Mouse (Mus musculus): Measurements from ENCODE around the gene Zp3. TPM values are rescaled to one million over a fixed set of nuclear protein-coding genes. Genes with fewer than 3 reads are reported as not detected.
A peak's percentile ranks its signal among the peaks of the same experiment; 100 is the strongest.

Zp3 gene
- not detected for polyA plus RNA-seq (2012; fragmentation: generic; extraction: Trizol)
- long read RNA-seq, experiment 1 = 0 reads
- long read RNA-seq, experiment 2 = 0 reads

- TF ChIP-seq CTCF (IDR thresholded peaks at IDR 0.05; ENCODE audit: control insufficient read depth, insufficient read depth, insufficient read length) (no peak), FOSL1 (IDR thresholded peaks at IDR 0.05; ENCODE audit: insufficient read depth, low read length, poor library complexity, severe bottlenecking) (no peak), USF1 (IDR thresholded peaks at IDR 0.05; ENCODE audit: low read depth) (no peak), CEBPB (IDR thresholded peaks at IDR 0.05; ENCODE audit: low read depth) (no peak), MYOG (IDR thresholded peaks at IDR 0.05; ENCODE audit: control insufficient read depth, extremely low read depth, insufficient read length) (no peak), MYOD1 (IDR thresholded peaks at IDR 0.05; ENCODE audit: control insufficient read depth, insufficient read length, low read depth) (no peak), MAX (IDR thresholded peaks at IDR 0.05) (no peak)
- Histone ChIP-seq H3K4me3 (ENCODE audit: insufficient read depth, poor library complexity, severe bottlenecking) (no peak within 1 kb of the TSS), H3K27me3 (ENCODE audit: control insufficient read depth, insufficient read depth, insufficient read length) (no peaks in the 10 kb centered on the region), H3ac (ENCODE audit: control insufficient read depth, insufficient read length, low read depth) (no peak within 1 kb of the TSS), H3K79me3 (ENCODE audit: low read depth) (no peaks in the 10 kb centered on the region), H3K79me2 (ENCODE audit: control insufficient read depth, insufficient read depth) (no peaks in the 10 kb centered on the region), H3K36me3 (ENCODE audit: control insufficient read depth, insufficient read depth) (no peaks in the 10 kb centered on the region)
Measured at GRCm38 (mm10) chr5:135979904-135980303, at the start of gene Zp3. Gene Zp3 (plus strand): TSS chr5:135980099.

GRCm38 (mm10) chr5:135931526-135931925 is 48.4 kb upstream of the Zp3 start:
- Histone ChIP-seq H3ac (ENCODE audit: control insufficient read depth, insufficient read length, low read depth) (no peak overlapping the region), H3K27me3 (ENCODE audit: control insufficient read depth, insufficient read depth, insufficient read length) (no peaks in the 10 kb centered on the region), H3K4me3 (ENCODE audit: insufficient read depth, poor library complexity, severe bottlenecking) (no peak overlapping the region), H3K79me2 (ENCODE audit: control insufficient read depth, insufficient read depth) (peaks cover 79% of the 10 kb centered on the region), H3K79me3 (ENCODE audit: low read depth) (peaks cover 76% of the 10 kb centered on the region), H3K36me3 (ENCODE audit: control insufficient read depth, insufficient read depth) (peaks cover 61% of the 10 kb centered on the region)
- TF ChIP-seq CTCF (IDR thresholded peaks at IDR 0.05; ENCODE audit: control insufficient read depth, insufficient read depth, insufficient read length) (no peak), USF1 (IDR thresholded peaks at IDR 0.05; ENCODE audit: low read depth) (no peak), CEBPB (IDR thresholded peaks at IDR 0.05; ENCODE audit: low read depth) (no peak), MYOG (IDR thresholded peaks at IDR 0.05; ENCODE audit: control insufficient read depth, extremely low read depth, insufficient read length) (no peak), MAX (IDR thresholded peaks at IDR 0.05) (no peak), MYOD1 (IDR thresholded peaks at IDR 0.05; ENCODE audit: control insufficient read depth, insufficient read length, low read depth) (no peak), FOSL1 (IDR thresholded peaks at IDR 0.05; ENCODE audit: insufficient read depth, low read length, poor library complexity, severe bottlenecking) (no peak)

- Histone ChIP-seq H3K36me3 (ENCODE audit: control insufficient read depth, insufficient read depth) (peaks cover 52% of the 10 kb centered on the region), H3K79me2 (ENCODE audit: control insufficient read depth, insufficient read depth) (peaks cover 71% of the 10 kb centered on the region), H3K4me3 (ENCODE audit: insufficient read depth, poor library complexity, severe bottlenecking) (peak overlapping the region; percentile 94), H3K27me3 (ENCODE audit: control insufficient read depth, insufficient read depth, insufficient read length) (no peaks in the 10 kb centered on the region), H3ac (ENCODE audit: control insufficient read depth, insufficient read length, low read depth) (peak overlapping the region; percentile 24), H3K79me3 (ENCODE audit: low read depth) (peaks cover 68% of the 10 kb centered on the region)
- TF ChIP-seq MYOG (IDR thresholded peaks at IDR 0.05; ENCODE audit: control insufficient read depth, extremely low read depth, insufficient read length) = no peak
- no peak for TF ChIP-seq CTCF (IDR thresholded peaks at IDR 0.05; ENCODE audit: control insufficient read depth, insufficient read depth, insufficient read length)
- TF ChIP-seq FOSL1 (IDR thresholded peaks at IDR 0.05; ENCODE audit: insufficient read depth, low read length, poor library complexity, severe bottlenecking) = no peak
- TF ChIP-seq MAX (IDR thresholded peaks at IDR 0.05) = no peak
- no peak for TF ChIP-seq USF1 (IDR thresholded peaks at IDR 0.05; ENCODE audit: low read depth)
- TF ChIP-seq MYOD1 (IDR thresholded peaks at IDR 0.05; ENCODE audit: control insufficient read depth, insufficient read length, low read depth) = no peak
- no peak for TF ChIP-seq CEBPB (IDR thresholded peaks at IDR 0.05; ENCODE audit: low read depth)
Measured at GRCm38 (mm10) chr5:135932359-135932758, 47.5 kb upstream of the Zp3 start.

DNA sequence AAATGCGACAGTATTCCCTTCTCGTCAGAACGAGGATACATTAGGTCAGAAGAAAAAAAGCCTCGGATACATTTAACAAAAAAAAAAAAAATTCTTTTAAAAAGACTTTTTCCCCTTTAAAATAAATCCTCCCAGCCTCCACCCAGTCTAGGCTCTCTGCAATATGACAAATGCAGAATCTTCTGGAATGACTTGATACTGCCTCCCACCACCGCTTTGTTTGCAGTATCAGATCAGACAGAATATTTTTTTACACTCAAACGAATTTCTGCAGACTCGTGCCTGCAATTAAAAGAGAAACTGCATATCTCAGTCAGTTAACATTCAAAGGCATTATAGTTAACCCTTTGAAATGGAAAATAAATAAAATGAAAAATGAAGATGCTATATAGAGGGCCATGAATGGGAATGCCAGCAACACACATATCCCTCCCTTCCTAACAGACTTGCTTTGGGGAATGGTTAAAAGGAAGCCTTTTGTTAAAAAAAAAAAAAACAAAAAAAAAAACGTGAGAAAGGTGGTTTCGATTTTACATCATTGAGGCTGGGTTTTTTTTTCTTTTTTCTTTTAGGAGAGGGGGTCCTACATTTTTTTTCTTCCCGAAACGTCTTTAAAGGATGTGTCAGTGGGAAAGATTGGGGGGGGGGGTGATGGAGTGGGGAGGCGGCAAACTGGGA is 46.5 kb upstream of the Zp3 start:
- Histone ChIP-seq H3K36me3 (ENCODE audit: control insufficient read depth, insufficient read depth) (peaks cover 43% of the 10 kb centered on the region), H3K79me3 (ENCODE audit: low read depth) (peaks cover 59% of the 10 kb centered on the region), H3K27me3 (ENCODE audit: control insufficient read depth, insufficient read depth, insufficient read length) (no peaks in the 10 kb centered on the region), H3K4me3 (ENCODE audit: insufficient read depth, poor library complexity, severe bottlenecking) (peak overlapping the region; percentile 94), H3ac (ENCODE audit: control insufficient read depth, insufficient read length, low read depth) (peak overlapping the region; percentile 82), H3K79me2 (ENCODE audit: control insufficient read depth, insufficient read depth) (peaks cover 61% of the 10 kb centered on the region)
- TF ChIP-seq CTCF (IDR thresholded peaks at IDR 0.05; ENCODE audit: control insufficient read depth, insufficient read depth, insufficient read length) (no peak), MYOD1 (IDR thresholded peaks at IDR 0.05; ENCODE audit: control insufficient read depth, insufficient read length, low read depth) (no peak), MYOG (IDR thresholded peaks at IDR 0.05; ENCODE audit: control insufficient read depth, extremely low read depth, insufficient read length) (no peak), FOSL1 (IDR thresholded peaks at IDR 0.05; ENCODE audit: insufficient read depth, low read length, poor library complexity, severe bottlenecking) (no peak)

DNA sequence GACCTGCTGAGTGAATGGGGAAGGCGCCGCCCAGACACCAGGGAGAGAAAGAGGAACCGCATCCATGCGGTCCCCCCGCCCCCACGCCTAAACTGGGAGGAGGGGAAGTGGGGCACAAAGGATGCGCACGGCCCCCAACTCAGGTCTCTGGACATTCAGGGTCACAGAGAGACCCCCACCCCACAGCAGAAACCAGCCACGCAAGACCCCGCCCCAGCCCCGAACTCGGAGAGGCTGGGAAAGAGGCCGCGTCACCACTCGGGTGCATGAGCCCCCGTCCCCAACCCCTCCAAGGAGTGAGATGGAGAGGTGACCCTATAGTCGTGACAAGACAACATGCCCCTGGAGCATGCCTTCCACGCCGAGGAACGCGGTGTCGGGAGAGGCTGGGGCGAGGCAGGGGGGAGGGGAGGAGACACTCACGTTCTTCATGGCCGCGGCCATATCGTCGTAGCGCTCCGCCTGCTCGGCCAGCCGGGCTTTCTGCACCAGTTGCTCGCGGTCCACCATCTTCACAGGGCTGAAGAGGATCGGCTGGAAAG is 45.9 kb upstream of the Zp3 start:
- Histone ChIP-seq H3ac (ENCODE audit: control insufficient read depth, insufficient read length, low read depth) (peak overlapping the region; percentile 82), H3K36me3 (ENCODE audit: control insufficient read depth, insufficient read depth) (peaks cover 37% of the 10 kb centered on the region), H3K27me3 (ENCODE audit: control insufficient read depth, insufficient read depth, insufficient read length) (no peaks in the 10 kb centered on the region), H3K4me3 (ENCODE audit: insufficient read depth, poor library complexity, severe bottlenecking) (peak overlapping the region; percentile 94), H3K79me2 (ENCODE audit: control insufficient read depth, insufficient read depth) (peaks cover 55% of the 10 kb centered on the region), H3K79me3 (ENCODE audit: low read depth) (peaks cover 53% of the 10 kb centered on the region)
- no peak for TF ChIP-seq MYOD1 (IDR thresholded peaks at IDR 0.05; ENCODE audit: control insufficient read depth, insufficient read length, low read depth)
- no peak for TF ChIP-seq MYOG (IDR thresholded peaks at IDR 0.05; ENCODE audit: control insufficient read depth, extremely low read depth, insufficient read length)
- TF ChIP-seq CEBPB (IDR thresholded peaks at IDR 0.05; ENCODE audit: low read depth) = no peak
- TF ChIP-seq USF1 (IDR thresholded peaks at IDR 0.05; ENCODE audit: low read depth) = no peak
- no peak for TF ChIP-seq CTCF (IDR thresholded peaks at IDR 0.05; ENCODE audit: control insufficient read depth, insufficient read depth, insufficient read length)
- TF ChIP-seq FOSL1 (IDR thresholded peaks at IDR 0.05; ENCODE audit: insufficient read depth, low read length, poor library complexity, severe bottlenecking) = no peak
- no peak for TF ChIP-seq MAX (IDR thresholded peaks at IDR 0.05)
